Mouse (Mus musculus) embryonic facial prominence, embryonic 13.5 days (tissue): Measurements from ENCODE around the gene Gfm2. TPM values are rescaled to one million over a fixed set of nuclear protein-coding genes. Genes with fewer than 3 reads are reported as not detected.

Experiments
- ATAC-seq: fragments of 200-750 bp; cut with Nextera tagmentation; 2 replicates; pipeline ENCODE4 v1.8.0; 2017; ENCODE audit warnings: low read depth; ENCODE audit not compliant: insufficient number of reproducible peaks, insufficient read depth, low FRiP score, low TSS enrichment
- H3K27ac ChIP-seq: fragments of 300-500 bp; sonication (generic); 2 replicates; pipeline ENCODE4 v1.5.1; 2015; ENCODE audit warnings: moderate library complexity, mild to moderate bottlenecking, inconsistent platforms
- H3K27me3 ChIP-seq: fragments of 300-500 bp; sonication (generic); 2 replicates; pipeline ENCODE4 v1.6.1; 2015; ENCODE audit warnings: mild to moderate bottlenecking, inconsistent platforms
- H3K36me3 ChIP-seq: fragments of 300-500 bp; sonication (generic); 2 replicates; pipeline ENCODE4 v1.6.1; 2015; ENCODE audit warnings: mild to moderate bottlenecking, inconsistent platforms
- H3K4me1 ChIP-seq: fragments of 300-500 bp; sonication (generic); 2 replicates; pipeline ENCODE4 v1.6.1; 2015; ENCODE audit warnings: inconsistent platforms
- H3K4me2 ChIP-seq: fragments of 300-500 bp; sonication (generic); 2 replicates; pipeline ENCODE4 v1.6.1; 2015; ENCODE audit warnings: moderate library complexity, mild to moderate bottlenecking, inconsistent platforms
- H3K4me3 ChIP-seq: fragments of 300-500 bp; sonication (generic); 2 replicates; pipeline ENCODE4 v1.5.1; 2015; ENCODE audit warnings: mild to moderate bottlenecking, inconsistent platforms
- H3K9ac ChIP-seq: fragments of 300-500 bp; sonication (generic); 2 replicates; pipeline ENCODE4 v1.6.1; 2015; ENCODE audit warnings: mild to moderate bottlenecking, inconsistent platforms
- H3K9me3 ChIP-seq: fragments of 300-500 bp; sonication (generic); 2 replicates; pipeline ENCODE4 v1.6.1; 2016; ENCODE audit warnings: inconsistent platforms
- WGBS: fragments of 180-500 bp; shearing (Covaris S2); methylation state at CpG from one replicate; pipeline ENCODE4 v1.1.7; 2015; ENCODE audit warnings: mixed read lengths; 5-methylcytosine and 5-hydroxymethylcytosine counted together
- polyA plus RNA-seq: library from polyadenylated mRNA; unstranded; fragments of >200 nt; fragmentation: Nextera tagmentation; extraction: Ambion mirVana; gene quantifications from 2 replicates; pipeline ENCODE4 v1.2.1, GENCODE M21; 2015

Gene Gfm2
- polyA plus RNA-seq, 1 experiment from 2014 or later, result 38.0 TPM

DNA sequence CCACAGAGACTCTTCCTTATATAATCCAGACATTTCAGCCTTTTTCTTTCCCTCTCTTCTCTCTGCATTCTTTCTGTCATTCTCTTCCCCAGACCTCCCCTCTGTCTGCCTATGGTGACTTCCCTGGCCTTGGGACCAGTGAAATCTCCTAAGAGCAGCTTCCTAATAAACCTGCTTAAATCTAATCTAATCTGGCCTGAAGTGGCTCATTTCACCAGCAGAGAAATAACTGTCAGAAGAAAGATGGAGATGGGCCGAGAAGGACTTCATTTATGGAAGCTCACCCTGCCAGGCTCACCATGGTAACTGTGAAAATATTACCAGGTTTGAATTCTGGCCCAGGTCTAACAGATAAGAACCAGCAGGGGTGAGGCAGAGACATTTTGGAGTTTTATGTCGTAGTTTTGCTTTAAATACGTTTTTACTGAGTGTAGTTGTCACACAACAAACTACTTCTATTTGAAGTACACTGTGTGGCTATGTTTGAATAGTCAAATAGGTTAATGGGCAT lies 70.8 kb downstream of the Gfm2 start:
- WGBS, result 75% methylated on average over 3 of the region's 3 CpGs
- no peak overlapping the region for H3K4me3 ChIP-seq
- no peak for ATAC-seq
- no peaks in the 10 kb centered on the region for H3K36me3 ChIP-seq
- no peaks in the 10 kb centered on the region for H3K27me3 ChIP-seq
- no peak overlapping the region for H3K4me2 ChIP-seq
- no peaks in the 10 kb centered on the region for H3K9me3 ChIP-seq
- H3K27ac ChIP-seq, result no peak overlapping the region
- H3K4me1 ChIP-seq, result peaks cover 9% of the 10 kb centered on the region
- H3K9ac ChIP-seq, result no peak overlapping the region

- Histone ChIP-seq H3K4me3 (no peak overlapping the region), H3K27ac (no peak overlapping the region), H3K9me3 (no peaks in the 10 kb centered on the region), H3K4me2 (no peak overlapping the region), H3K9ac (no peak overlapping the region), H3K36me3 (no peaks in the 10 kb centered on the region), H3K4me1 (peaks cover 15% of the 10 kb centered on the region), H3K27me3 (no peaks in the 10 kb centered on the region)
- no peak for ATAC-seq
- 53% methylated on average over 3 of the region's 3 CpGs for WGBS
Measured at GRCm38 (mm10) chr13:97214583-97215268, 77.0 kb downstream of the Gfm2 start.

DNA sequence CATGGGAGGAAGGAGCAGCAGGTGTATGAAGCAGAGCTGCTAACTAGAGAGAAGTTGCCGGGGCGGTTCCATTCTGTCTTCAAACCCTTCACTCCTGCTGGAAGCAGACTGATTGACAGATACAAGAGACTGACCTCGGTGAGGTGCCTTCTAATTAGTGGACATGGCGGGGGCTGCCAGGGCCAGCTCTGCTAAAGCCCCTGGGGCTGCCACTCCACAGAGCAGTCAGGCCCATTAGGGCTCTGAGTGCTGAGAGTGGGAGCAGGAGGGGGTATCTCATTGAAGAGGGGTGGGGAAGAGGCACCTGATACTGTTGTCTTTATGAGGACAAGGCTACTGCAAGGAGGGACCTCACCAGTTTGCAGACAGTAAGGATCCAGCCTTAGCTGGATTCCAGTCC lies 77.8 kb downstream of the Gfm2 start:
- H3K4me1 ChIP-seq, result peaks cover 15% of the 10 kb centered on the region
- no peaks in the 10 kb centered on the region for H3K9me3 ChIP-seq
- ATAC-seq, result no peak
- H3K36me3 ChIP-seq, result no peaks in the 10 kb centered on the region
- no peak overlapping the region for H3K4me2 ChIP-seq
- no peaks in the 10 kb centered on the region for H3K27me3 ChIP-seq
- H3K9ac ChIP-seq, result no peak overlapping the region
- H3K27ac ChIP-seq, result no peak overlapping the region
- H3K4me3 ChIP-seq, result no peak overlapping the region
- WGBS, result 39% methylated on average over 4 of the region's 4 CpGs

GRCm38 (mm10) chr13:97216196-97216595 lies 78.5 kb downstream of the Gfm2 start:
- Histone ChIP-seq H3K4me2 (no peak overlapping the region), H3K4me3 (no peak overlapping the region), H3K27me3 (no peaks in the 10 kb centered on the region), H3K27ac (no peak overlapping the region), H3K36me3 (no peaks in the 10 kb centered on the region), H3K4me1 (peaks cover 15% of the 10 kb centered on the region), H3K9ac (no peak overlapping the region), H3K9me3 (no peaks in the 10 kb centered on the region)
- WGBS, result 61% methylated on average over 5 of the region's 5 CpGs
- no peak for ATAC-seq

DNA sequence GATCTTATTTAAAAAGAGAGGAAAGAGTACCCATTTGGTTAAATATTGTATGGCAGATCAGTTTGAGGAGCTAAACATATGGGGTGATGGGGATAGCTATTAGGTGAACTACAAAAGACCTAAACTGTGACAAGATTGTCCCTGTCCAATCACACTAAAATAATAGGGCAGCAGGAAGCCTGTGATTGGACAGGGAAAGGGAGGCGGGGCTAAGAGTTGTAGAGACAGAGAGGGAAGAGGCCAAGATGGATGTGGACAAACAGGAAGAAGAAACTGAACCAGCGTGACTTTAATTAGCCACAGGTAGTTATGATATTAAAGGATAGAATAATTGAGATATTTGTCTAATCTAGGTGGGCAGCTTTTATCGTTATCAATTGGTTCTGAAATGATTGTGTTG lies 82.3 kb downstream of the Gfm2 start:
- ATAC-seq, result no peak
- 86% methylated on average over 3 of the region's 3 CpGs for WGBS
- Histone ChIP-seq H3K27me3 (no peaks in the 10 kb centered on the region), H3K36me3 (no peaks in the 10 kb centered on the region), H3K9ac (no peak overlapping the region), H3K4me1 (peaks cover 10% of the 10 kb centered on the region; the same call in 1 of the 2 replicates), H3K27ac (no peak overlapping the region), H3K9me3 (no peaks in the 10 kb centered on the region), H3K4me3 (no peak overlapping the region), H3K4me2 (no peak overlapping the region)

GRCm38 (mm10) chr13:97223856-97224255 lies 86.1 kb downstream of the Gfm2 start:
- no peak for ATAC-seq
- Histone ChIP-seq H3K4me3 (no peak overlapping the region), H3K27ac (no peak overlapping the region), H3K9ac (no peak overlapping the region), H3K4me2 (no peak overlapping the region), H3K9me3 (peaks cover 4% of the 10 kb centered on the region; the same call in 1 of the 2 replicates), H3K36me3 (no peaks in the 10 kb centered on the region), H3K4me1 (0 out of 2 replicates have a peak, but pooled peaks cover 6% of the 10 kb centered on the region), H3K27me3 (no peaks in the 10 kb centered on the region)
- WGBS, result 88% methylated on average over 8 of the region's 8 CpGs

DNA sequence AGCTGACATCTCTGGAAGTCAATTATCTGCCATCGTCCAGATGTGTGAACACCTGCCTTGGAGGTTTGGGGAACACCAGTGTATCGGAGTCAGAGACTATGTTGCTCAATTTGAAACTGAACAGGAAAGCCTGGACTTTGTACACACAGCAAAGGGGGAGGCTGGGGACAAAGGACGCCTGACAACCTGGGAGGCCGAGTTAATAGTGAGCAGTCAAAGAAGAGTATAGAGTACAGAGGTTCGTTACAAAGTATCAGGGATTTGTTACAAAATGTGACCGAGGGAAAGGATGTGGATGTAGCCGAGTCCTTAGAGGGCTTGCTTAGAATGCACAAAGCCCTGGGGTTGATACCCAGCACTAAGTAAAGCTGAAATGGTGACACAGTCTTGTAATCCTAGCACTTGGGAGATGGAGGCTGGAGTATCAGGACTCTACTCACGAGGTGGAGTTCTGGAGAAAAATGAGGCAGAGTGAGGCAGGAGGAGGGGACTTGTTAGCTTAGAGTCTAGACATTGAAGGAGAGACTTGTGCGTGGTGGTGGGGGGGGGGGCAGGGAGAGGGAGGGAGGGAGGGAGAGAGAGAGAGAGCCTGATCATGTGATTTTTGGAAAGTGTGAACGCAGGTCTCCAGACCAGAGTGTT lies 86.7 kb downstream of the Gfm2 start:
- ATAC-seq, result no peak
- 76% methylated on average over 10 of the region's 10 CpGs for WGBS

DNA sequence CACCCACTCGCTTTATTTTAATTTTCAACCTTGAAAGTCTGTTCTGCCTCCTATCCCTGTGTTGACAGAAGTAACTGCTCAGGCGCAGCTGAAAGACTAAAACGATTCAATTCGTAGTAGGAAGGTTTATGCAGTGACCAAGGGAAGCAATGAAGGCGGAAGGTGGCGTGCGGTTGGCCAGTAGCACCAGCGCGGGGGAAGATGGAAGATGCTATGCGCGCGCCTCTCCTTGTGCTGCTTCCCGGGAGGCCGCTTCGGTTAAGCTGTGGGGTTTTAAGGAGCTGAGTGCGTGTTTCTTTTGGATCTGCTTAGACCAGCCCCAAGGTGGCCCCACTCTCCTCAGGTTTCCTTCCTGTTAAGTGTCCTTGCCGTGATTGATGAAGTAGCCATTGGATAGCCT lies 87.4 kb downstream of the Gfm2 start:
- WGBS, result 67% methylated on average over 17 of the region's 17 CpGs
- Histone ChIP-seq H3K4me3 (no peak overlapping the region), H3K4me1 (0 out of 2 replicates have a peak, but pooled peaks cover 6% of the 10 kb centered on the region), H3K36me3 (no peaks in the 10 kb centered on the region), H3K4me2 (no peak overlapping the region), H3K27ac (no peak overlapping the region), H3K27me3 (no peaks in the 10 kb centered on the region), H3K9me3 (peaks cover 4% of the 10 kb centered on the region; the same call in 1 of the 2 replicates), H3K9ac (no peak overlapping the region)
- ATAC-seq, result no peak

More for the DNA sequence above, 86.7 kb downstream of the Gfm2 start:
- 0 out of 2 replicates have a peak, but pooled peaks cover 6% of the 10 kb centered on the region for H3K4me1 ChIP-seq
- no peaks in the 10 kb centered on the region for H3K27me3 ChIP-seq
- no peak overlapping the region for H3K27ac ChIP-seq
- no peaks in the 10 kb centered on the region for H3K36me3 ChIP-seq
- H3K9ac ChIP-seq, result no peak overlapping the region
- no peak overlapping the region for H3K4me2 ChIP-seq
- no peak overlapping the region for H3K4me3 ChIP-seq
- H3K9me3 ChIP-seq, result peaks cover 4% of the 10 kb centered on the region; the same call in 1 of the 2 replicates

DNA sequence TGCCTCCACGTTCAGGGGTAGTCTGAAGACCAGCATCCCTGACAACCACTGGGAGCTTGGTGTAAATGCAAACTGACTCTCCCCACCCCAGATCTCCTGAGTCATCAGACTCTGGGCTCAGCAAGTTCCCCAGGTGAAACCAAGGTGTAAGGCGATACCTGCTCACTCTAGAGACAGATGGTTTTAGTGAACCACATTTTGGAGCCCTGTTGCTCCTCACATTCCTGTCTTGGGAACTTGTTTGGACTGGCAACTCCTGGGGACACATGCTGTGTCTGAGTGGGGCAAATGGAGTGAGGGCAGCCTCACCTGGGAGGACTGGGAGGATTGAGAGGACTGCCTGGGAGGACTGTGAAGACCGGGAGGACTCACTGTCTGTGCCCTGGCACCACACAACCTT lies 90.1 kb downstream of the Gfm2 start:
- H3K4me2 ChIP-seq, result no peak overlapping the region
- ATAC-seq, result no peak
- no peak overlapping the region for H3K9ac ChIP-seq
- no peak overlapping the region for H3K27ac ChIP-seq
- no peaks in the 10 kb centered on the region for H3K36me3 ChIP-seq
- H3K9me3 ChIP-seq, result peaks cover 4% of the 10 kb centered on the region; the same call in 1 of the 2 replicates
- H3K4me1 ChIP-seq, result 0 out of 2 replicates have a peak, but pooled peaks cover 6% of the 10 kb centered on the region
- H3K4me3 ChIP-seq, result no peak overlapping the region
- H3K27me3 ChIP-seq, result no peaks in the 10 kb centered on the region
- WGBS, result 89% methylated on average over 3 of the region's 3 CpGs

GRCm38 (mm10) chr13:97230101-97230500 lies 92.4 kb downstream of the Gfm2 start:
- no peak overlapping the region for H3K4me2 ChIP-seq

More at GRCm38 (mm10) chr13:97230101-97230500, 92.4 kb downstream of the Gfm2 start:
- no peak for ATAC-seq
- Histone ChIP-seq H3K9ac (no peak overlapping the region), H3K4me3 (no peak overlapping the region), H3K4me1 (peaks cover 14% of the 10 kb centered on the region), H3K9me3 (peaks cover 4% of the 10 kb centered on the region; the same call in 1 of the 2 replicates), H3K27ac (no peak overlapping the region), H3K36me3 (no peaks in the 10 kb centered on the region), H3K27me3 (no peaks in the 10 kb centered on the region)
- 55% methylated on average over 3 of the region's 3 CpGs for WGBS
